Mouse (Mus musculus) erythroblast, adult 5-6 weeks (primary cell): ENCODE measurements around the gene Cfap54. TPM values are rescaled to one million over a fixed set of nuclear protein-coding genes. Genes with fewer than 3 reads are reported as not detected.

ENCODE experiments used
- ATAC-seq: replicated peaks from 2 replicates; pipeline ENCODE4 v1.8.0; 2016; ENCODE audit warnings: moderate number of reproducible peaks, mild to moderate bottlenecking, moderate TSS enrichment, inconsistent platforms; ENCODE audit not compliant: poor library complexity, low FRiP score, severe bottlenecking
- total RNA-seq, 2 experiments: library from RNA; stranded (forward) in 1 of 2; stranded (reverse) in 1 of 2; fragments of 150-400 nt in 1 of 2; fragments of 200-764, 138-1000 nt in 1 of 2; gene quantifications; 2 replicates each; pipeline versions ENCODE4 v1.2.3 to v1.2.4; 2015 to 2017; ENCODE audit warnings: low replicate concordance in 2 of 2

Gene Cfap54
- total RNA-seq, 2 experiments from 2014 or later, result 1.2 TPM; not detected in 1

GRCm38 (mm10) chr10:92816903-92817302 is 264.5 kb downstream of the Cfap54 start:
- no peak for ATAC-seq

GRCm38 (mm10) chr10:92810894-92811293 is 270.5 kb downstream of the Cfap54 start:
- ATAC-seq, result no peak

- ATAC-seq, result no peak
Observed at GRCm38 (mm10) chr10:92791908-92792307, 289.5 kb downstream of the Cfap54 start.

- ATAC-seq, result no peak
Observed at GRCm38 (mm10) chr10:92791531-92791900, 289.9 kb downstream of the Cfap54 start.

- no peak for ATAC-seq
Observed at GRCm38 (mm10) chr10:92790893-92791530, 290.4 kb downstream of the Cfap54 start.

GRCm38 (mm10) chr10:92790247-92790646 is 291.2 kb downstream of the Cfap54 start:
- no peak for ATAC-seq

- no peak for ATAC-seq
Observed at GRCm38 (mm10) chr10:92788410-92789096, 292.9 kb downstream of the Cfap54 start.

GRCm38 (mm10) chr10:92782691-92783090 is 298.7 kb downstream of the Cfap54 start:
- no peak for ATAC-seq

- ATAC-seq, result no peak
Observed at GRCm38 (mm10) chr10:92754359-92754758, 327.1 kb downstream of the Cfap54 start.

- no peak for ATAC-seq
Observed at GRCm38 (mm10) chr10:92730339-92730738, 351.1 kb downstream of the Cfap54 start.

GRCm38 (mm10) chr10:92728723-92729122 is 352.7 kb downstream of the Cfap54 start:
- ATAC-seq, result no peak

Other genes starting within 250 kb of the Cfap54 start
- gene Cdk17, start 79.3 kb upstream of the Cfap54 start, total RNA-seq (2015; ENCODE audit: low replicate concordance), result 21.7 and 27.5 TPM in 2 replicates
- gene Cdk17, start 79.3 kb upstream of the Cfap54 start, total RNA-seq (2017; ENCODE audit: low replicate concordance), result 26.2 and 35.1 TPM in 2 replicates
- gene Elk3, start 229.5 kb upstream of the Cfap54 start, total RNA-seq (2015; ENCODE audit: low replicate concordance), result 3.8 TPM in 2 replicates
- 3.3 and 4.2 TPM in 2 replicates for gene Elk3, start 229.5 kb upstream of the Cfap54 start, total RNA-seq (2017; ENCODE audit: low replicate concordance)